Comparison of ENCODE assay signal across 8 mouse cellular contexts in the genomic region with DNA sequence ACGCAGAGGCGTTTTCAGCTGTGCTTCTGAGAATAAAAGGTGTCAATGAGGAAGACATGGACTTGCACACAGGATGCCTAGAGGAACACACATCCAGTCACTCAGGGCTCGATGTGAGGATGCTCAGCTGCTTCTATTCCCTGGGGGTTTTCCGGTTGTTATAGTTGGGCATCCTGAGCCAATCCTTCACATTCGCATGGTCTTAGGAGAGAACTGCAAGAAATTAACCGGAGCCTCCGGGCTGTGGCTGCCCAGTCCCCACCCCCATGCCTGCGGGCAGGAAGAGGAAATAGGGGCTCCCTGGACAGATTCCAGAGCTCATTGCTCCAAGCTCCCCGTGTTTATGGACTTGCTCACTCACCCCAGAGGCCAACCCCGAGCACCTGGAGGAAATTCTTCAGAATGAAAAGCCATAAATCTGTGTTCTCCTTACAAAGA.
DNase-seq lines count a peak whose midpoint lies in the region; ATAC-seq lines count a peak whose summit lies in the region.

No protein-coding gene starts in this region.

- peak overlapping the region; percentile 61 for H3K9ac ChIP-seq in embryonic facial prominence, embryonic 14.5 days (ENCODE audit: low read depth, low read length)

- H3K9me3 ChIP-seq in embryonic facial prominence, embryonic 14.5 days (ENCODE audit: control insufficient read depth, low read length) = no peaks in the 10 kb centered on the region
- H3K9me3 ChIP-seq in midbrain, embryonic 10.5 days (replicated peaks) = no peaks in the 10 kb centered on the region

- H3K27ac ChIP-seq in embryonic facial prominence, embryonic 14.5 days (replicated peaks; ENCODE audit: low read depth, low read length) = peak overlapping the region; percentile 97
- H3K27ac ChIP-seq in midbrain, embryonic 10.5 days (replicated peaks) = peak overlapping the region; percentile 85

- ATAC-seq in embryonic facial prominence, embryonic 14.5 days (ENCODE audit: low read depth) = no peak

- H3K4me3 ChIP-seq in embryonic facial prominence, embryonic 14.5 days (ENCODE audit: low read depth, low read length) = peak overlapping the region; percentile 54
- H3K4me3 ChIP-seq in midbrain, embryonic 10.5 days = 0 out of 2 replicates have a peak overlapping the region, but pooled peaks have one; percentile 4

- H3K4me2 ChIP-seq in embryonic facial prominence, embryonic 14.5 days (ENCODE audit: low read depth, low read length) = peak overlapping the region; percentile 65

- DNase-seq in gastrocnemius, postnatal 25 days = peak; percentile 42
- DNase-seq in gastrocnemius, postnatal 36 days = no peak
- DNase-seq in embryonic facial prominence, embryonic 14.5 days (ENCODE audit: low spot score) = peak; percentile 80
- DNase-seq in heart, postnatal 4 days = peak; percentile 60
- peak; percentile 61 for DNase-seq in large intestine, adult 2 months (ENCODE audit: low read depth, low spot score)
- peak; percentile 29 for DNase-seq in midbrain, embryonic 10.5 days (ENCODE audit: low spot score)
- DNase-seq in urinary bladder, adult 18-20 months (ENCODE audit: low spot score in 2 of 2) = no peak
- DNase-seq in right cerebral cortex, postnatal 36 days (ENCODE audit: low spot score in 2 of 2) = no peak

- peaks cover 5% of the 10 kb centered on the region; the same call in 1 of the 2 replicates for H3K36me3 ChIP-seq in embryonic facial prominence, embryonic 14.5 days (ENCODE audit: control insufficient read depth, insufficient read depth, low read length)
- 0 out of 2 replicates have a peak, but pooled peaks cover 2% of the 10 kb centered on the region for H3K36me3 ChIP-seq in midbrain, embryonic 10.5 days

- peaks cover 84% of the 10 kb centered on the region for H3K4me1 ChIP-seq in embryonic facial prominence, embryonic 14.5 days (ENCODE audit: control insufficient read depth, insufficient read depth, low read length)
- peaks cover 90% of the 10 kb centered on the region for H3K4me1 ChIP-seq in midbrain, embryonic 10.5 days

- WGBS in embryonic facial prominence, embryonic 14.5 days = 16% methylated on average over 10 of the region's 10 CpGs
- WGBS in large intestine, adult 2 months = 3% methylated on average over 10 of the region's 10 CpGs
- 55% methylated on average over 10 of the region's 10 CpGs for WGBS in midbrain, embryonic 10.5 days

- intact Hi-C loops in gastrocnemius, postnatal 36 days (cut with DNase I) = no loop called here

- no peaks in the 10 kb centered on the region for H3K27me3 ChIP-seq in embryonic facial prominence, embryonic 14.5 days (replicated peaks; ENCODE audit: control insufficient read depth, insufficient read depth, low read length)
- H3K27me3 ChIP-seq in midbrain, embryonic 10.5 days (ENCODE audit: low read depth, poor library complexity, severe bottlenecking) = no peaks in the 10 kb centered on the region

Comparison
In these comparisons a context has a peak if more than half of its experiments do, and no peak if none do; other contexts are left out.
1. DNase-seq: peak in gastrocnemius, postnatal 25 days (single experiment), embryonic facial prominence, embryonic 14.5 days (single experiment), heart, postnatal 4 days (single experiment), large intestine, adult 2 months (single experiment) and midbrain, embryonic 10.5 days (single experiment); none in gastrocnemius, postnatal 36 days (0 of 2), urinary bladder, adult 18-20 months (0 of 2) and right cerebral cortex, postnatal 36 days (0 of 2).